Mouse (Mus musculus) right cerebral cortex, postnatal 10 days (tissue): ENCODE results near the gene 5730480H06Rik.

Experiments
- DNase-seq, 2 experiments: peaks; one replicate each; pipeline ENCODE4 v3.0.0; 2021; ENCODE audit warnings: low spot score in 2 of 2

The 5730480H06Rik gene

DNA sequence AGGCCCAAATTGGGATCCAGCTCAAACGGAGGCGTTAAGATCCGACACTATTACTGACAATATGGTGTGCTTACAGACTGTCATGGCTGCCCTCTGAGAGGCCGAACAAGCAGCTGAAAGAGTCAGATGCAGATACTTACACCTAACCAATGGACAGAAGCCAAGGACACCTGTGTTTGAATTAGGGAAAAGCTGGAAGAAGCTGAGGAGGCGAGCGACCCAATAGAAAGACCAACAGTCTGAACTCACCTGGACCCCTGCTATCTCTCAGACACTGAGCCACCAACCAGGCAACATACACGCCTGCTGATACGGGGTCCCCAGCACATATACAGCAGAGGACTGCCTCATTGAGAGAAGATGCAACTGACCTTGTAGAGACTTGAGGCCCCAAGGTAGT, at the start of gene 5730480H06Rik:
Gene 5730480H06Rik (plus strand): TSS at position 301 of the 400 bp plus-strand sequence.
- DNase-seq: no peak

DNA sequence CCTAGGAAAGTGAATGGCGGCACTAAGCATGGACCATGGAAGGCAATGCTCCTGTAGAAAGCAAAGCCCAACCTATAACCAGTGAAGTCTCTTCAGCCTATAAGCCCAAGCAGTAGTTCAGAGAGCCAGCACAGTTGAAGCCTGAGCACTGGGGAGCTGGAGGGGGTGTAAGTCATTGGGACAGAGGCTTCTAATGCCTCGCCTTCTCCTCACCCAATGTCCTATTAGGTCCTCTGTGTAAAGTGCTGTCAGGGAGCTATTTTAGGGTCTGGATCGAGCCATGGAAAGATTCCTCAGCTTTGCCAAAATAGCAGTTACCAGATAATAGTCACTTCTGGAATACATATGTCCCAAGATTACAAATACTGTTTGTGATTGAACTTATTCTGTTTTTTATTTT, 26.6 kb upstream of the 5730480H06Rik start:
- DNase-seq: no peak

DNA sequence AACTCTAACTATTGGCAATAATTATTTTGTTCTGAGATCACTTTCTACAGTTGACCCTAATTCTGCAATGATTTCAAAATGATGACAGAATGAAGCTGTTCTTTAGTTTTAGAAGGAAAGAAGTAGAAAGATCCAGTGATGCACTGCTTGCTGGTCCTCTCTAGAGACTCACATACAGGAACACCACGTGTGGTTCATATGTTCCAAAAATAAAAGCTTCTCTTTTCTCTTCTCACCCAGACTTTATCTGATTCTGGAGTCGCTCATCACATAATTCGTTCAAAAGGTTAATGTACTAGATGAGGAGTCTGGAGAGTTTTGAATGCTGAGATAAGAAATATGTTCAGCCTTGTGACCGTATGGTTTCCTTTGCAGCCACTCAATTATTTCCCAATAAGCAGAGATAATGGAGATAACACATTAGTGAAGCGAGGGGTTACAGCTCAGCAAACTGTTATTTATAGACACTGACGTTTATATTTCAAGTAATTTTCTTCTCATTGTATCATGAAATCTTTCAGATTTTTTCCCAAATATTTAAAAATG, 12.6 kb upstream of the 5730480H06Rik start:
- DNase-seq: no peak

DNA sequence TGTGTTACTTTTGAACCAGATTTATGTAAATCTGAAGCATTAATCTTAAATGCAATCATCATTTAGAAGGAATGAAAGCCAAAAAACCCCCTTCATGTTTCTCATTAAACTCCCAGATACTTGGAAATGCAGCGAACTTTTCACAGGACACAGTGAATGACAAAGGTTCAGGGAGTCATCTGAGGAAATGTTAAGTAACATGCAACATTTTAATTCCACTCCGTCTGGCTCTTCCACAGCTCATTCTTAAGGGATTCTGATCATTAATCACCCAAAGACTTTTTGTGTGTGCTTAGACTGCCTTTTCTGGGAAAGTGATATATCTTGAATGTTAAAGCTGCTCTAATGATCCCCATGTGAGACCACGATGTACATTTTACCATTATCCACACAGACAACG, 7.2 kb upstream of the 5730480H06Rik start:
- no peak for DNase-seq

DNA sequence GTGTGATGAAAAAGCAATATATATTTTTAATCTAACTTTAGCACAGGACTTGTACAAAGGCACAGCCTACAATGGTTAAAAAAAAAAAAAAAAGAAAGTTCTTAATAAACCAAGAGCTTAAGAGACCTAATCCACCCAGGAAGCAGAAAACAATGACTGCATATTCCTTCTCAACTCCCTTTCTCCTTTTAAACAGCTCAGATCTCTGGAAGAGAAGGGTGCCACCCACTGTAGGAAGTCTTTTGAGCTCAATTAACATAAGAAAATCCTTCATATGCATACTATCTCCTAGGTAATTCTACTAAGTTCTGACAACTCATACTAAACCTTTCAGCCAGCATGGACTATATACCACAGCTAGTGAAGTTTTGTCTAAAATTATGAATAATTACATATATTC, 1.5 kb upstream of the 5730480H06Rik start:
- DNase-seq: no peak

DNA sequence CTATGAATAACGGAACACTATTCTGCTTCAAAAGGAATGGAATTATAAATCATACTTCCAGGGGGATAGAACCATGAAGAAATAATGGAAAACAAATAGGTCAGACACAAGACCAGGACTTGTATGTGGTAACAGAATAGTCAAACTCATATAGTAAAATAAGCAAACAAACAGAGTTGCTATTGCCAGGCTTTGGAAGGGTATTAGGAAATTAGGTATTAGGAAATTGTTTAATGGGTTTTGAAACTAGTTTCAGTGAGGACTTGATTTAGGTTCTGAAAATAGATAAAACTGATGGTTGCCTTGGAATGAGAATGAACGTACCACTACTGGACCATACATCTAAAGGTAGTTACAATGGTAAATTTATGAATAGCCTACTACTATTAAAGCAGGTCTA, 2.0 kb downstream of the 5730480H06Rik start:
- DNase-seq: no peak

DNA sequence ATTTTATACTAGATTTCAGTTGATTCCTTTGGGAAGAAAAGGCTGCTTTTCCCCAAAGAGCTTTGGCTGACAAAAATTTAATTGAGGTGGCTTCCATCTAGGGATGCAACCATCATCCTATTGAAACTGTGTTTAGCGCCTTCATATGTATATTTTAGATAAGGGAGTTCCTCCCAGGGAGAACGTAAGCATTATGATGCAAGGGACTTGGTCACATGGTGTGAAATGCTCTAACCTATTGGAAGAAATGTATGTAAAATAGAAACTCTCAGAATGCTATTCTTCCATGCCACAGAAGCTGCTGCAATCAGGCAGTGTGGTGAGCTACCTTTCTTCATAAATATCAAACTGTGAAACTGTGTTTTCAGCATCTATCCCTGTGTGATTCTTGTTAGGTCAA, 3.1 kb downstream of the 5730480H06Rik start:
- no peak for DNase-seq

DNA sequence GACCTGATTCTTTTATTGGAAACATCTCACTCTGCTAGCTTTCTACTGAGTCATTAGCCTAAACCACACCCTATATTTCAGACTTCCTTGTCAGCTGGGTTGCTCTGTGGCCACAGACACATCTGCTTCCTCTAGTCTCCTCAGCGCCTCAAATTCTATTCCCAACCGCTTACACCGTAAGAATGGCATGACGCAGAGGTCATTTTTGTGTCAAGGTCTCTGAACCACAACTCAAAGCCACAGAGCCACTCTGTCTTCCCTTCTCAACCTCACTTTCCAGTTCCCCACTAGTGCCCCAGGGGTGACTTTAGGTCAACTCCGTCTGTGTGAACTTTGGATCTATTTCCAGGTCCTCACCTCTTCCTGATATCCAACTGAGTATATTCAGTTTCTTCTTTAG, 3.7 kb downstream of the 5730480H06Rik start:
- no peak for DNase-seq

DNA sequence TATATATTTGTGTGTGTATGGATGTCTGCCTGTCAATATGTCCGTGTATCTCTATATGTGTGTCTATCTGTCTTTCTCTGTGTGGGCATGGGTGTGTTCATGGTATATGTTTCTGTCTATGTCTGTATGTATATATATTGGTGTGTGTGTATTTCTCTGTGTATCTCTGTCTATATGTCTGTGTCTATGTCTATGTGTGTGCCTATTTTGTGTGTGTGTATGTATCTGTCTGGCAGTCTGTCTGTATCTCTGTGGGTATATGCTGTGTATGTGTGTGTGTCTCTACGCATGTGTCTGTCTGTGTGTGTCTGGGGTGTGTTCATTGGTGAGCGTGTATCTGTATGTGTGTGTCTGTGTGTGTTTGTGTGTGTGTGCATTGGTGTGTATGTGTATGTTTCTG, 5.7 kb downstream of the 5730480H06Rik start:
- no peak for DNase-seq

DNA sequence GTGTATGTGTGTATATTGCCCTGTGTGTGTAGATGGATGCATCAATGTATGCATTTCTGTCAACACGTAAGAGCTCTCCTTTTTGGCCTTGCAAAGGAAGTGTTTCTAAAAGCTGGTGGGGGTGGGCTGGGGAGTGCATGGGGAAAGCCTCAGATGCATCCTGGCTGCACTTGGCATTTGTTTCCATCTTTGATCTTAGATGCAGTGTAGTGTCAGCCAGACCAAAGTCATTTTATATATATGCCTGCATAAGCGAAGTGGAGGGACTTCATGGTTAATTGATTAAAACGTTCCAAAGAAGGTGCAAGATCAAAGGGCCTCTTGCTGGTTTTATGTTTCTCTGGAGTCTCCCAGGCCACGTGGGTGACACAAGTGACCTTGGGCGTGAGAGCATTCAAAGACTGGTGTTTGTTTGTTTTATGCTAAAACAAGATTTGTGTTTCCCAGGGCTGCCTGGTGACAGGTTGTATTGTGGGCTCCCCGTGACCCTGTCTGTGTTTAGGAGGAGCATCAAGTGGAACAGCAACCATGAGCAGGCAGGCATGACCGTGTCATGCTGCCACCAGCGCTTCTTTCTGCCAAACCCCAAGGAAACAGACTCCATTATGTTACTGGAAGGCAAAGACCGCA, 6.2 kb downstream of the 5730480H06Rik start:
- DNase-seq: no peak

DNA sequence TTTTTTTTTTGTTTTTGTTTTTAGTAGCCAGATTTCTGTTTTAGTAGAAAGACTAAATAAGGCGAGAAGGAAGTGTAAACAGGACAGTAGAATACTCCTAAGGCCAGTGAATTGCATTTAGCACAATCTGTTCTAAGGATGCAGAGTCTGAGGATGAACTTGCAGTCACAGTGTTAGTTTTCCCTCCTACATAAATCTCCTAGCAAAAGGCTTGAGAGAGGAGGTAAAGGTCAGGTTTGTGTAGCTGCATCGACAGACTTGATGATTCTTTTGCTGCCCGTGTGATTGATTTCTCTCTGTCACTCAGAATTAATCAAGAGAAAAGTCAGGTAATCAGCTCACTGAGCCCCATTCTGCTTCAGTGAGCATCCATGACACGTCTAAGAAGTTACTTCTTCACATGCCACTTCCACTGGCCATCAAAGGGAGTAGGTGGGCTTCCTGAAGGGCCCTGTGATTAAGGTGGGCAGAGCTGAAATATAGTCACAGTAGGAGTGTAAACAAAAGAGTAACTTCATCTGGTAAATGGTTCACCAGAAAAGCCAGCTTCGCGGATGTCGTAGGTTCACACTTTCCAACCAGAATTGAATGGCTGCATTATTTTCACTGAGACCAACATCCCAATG, 13.2 kb downstream of the 5730480H06Rik start:
- DNase-seq: no peak

DNA sequence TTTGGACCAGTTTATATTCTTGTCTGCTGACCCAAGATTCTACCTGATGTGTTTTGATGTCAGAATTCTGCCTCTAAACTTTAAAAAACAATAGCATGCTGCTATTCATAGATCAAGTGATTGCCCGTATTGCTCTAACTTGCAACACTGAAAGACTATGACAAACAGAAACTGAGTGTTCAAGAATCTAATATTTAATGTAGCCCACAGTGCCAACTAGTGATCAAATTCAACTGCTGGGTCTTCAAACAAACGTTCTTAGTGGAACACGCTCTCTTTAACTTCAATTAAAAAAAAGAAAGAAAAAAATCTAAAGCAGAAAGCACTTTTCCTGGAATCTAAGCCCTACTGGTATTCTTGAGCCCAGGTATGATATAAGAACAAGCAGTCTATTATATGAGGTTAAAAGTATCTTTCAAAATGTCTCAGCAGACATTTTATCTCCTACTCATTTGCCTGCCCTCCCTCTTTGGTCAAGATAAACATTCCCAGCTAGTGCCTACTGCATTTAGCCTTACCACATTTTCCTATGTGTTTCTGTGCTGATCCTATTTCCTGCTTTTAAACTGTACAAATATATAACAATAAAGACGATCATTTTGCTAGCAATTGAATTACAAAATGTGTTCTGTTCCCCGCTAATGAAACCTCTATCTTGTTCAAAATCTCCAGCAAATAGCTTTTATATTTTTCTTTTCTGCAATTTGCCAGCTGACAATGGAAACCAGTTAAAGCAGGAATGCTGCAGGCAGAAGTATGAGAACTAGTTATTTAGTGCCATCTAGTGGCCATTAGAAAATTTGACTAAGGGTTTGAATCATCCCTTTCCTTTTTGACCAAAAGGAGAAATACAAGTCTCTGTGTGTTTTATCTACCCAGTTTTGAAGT, 17.6 kb downstream of the 5730480H06Rik start:
- DNase-seq: no peak

DNA sequence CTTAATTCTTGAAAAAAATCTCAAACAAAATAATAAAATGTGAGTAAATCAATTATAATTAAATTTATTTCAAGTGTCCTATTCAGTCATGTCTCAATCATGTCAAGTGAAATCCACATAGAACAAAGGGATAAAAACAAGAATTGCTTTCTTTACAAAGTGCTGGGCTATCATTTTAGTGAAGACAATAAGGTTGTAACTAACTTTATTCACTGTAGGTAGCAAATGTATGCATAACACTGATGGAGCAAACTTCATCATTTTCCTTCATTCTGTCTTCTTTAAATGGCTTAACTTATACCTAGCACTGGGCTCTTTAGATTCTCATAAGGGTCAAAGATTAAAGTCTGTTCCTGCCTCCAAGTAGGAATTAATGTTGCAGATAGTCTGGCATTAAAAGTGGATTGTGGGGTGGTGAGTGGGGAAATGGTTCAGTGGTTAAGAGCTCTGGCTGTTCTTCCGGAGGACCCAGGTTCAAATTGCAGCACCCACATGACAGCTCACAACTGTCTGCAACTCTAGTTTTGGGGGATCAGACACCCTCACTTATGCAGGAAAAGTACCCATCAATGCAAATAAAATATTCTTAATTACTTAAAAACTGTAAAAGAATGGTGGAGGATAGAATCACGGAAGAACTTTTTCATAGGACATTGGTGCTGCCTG, 18.4 kb downstream of the 5730480H06Rik start:
- no peak for DNase-seq

DNA sequence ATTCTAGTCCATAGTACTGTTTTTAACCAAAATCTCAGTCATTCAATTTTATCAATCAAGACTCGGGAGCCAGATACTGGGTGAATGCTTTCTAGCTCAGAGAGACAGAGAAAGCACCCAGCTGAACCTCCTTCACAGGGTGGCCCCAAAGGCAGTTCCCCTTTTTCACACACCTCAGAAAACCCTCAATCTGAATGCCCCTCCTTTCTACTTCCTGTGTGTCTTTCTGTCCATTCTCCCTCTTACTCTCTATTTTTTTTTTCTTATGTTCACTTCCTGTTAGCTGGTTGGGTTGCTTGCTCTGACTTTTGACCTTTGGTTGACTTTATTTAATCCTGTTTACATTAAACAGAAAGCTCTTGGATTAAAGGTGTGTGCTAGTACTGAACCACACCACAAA, 21.6 kb downstream of the 5730480H06Rik start:
- DNase-seq: no peak

DNA sequence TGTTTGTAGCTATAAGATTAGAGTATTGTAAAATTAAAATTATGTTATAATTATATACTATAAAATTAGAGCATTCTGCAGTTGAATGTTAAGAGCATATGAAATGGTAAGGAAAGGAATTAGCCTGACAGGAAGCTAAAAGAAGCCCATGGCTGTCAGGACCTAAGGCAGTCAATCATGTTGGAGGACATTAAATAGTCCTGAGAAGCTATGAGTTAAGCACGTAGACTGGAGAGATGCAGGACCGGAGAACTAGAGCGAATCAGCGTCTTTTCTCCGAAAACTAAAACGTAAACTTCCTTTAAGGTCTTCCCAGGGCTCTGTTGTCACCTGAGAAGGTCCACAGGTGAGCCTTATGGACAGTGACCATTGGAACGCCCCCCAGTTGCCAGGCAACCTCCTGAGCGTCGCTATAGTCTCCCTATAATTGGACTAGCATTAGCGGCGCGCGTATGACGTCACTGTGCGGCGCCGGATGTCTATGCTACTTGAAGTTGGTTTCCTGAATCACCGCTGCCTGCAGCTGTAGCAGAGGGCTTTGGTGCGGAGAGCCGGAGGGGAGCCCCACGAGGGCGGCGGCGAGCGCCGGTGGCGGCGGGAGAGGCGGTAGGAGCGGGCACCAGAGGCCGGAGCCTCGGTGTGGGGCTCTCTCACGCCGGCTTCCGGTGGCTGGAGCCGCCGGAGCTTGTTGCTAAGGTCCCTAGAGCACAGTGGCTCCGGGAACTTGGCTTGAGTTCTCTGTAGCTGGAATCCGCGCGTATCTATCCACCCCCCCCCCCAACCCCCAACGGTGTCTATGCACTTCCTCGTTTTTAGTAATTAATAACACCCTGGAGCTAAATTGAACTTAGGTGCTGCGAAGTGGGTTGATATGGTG, 44.4 kb downstream of the 5730480H06Rik start:
- peak; percentile 96 to 97 for DNase-seq

DNA sequence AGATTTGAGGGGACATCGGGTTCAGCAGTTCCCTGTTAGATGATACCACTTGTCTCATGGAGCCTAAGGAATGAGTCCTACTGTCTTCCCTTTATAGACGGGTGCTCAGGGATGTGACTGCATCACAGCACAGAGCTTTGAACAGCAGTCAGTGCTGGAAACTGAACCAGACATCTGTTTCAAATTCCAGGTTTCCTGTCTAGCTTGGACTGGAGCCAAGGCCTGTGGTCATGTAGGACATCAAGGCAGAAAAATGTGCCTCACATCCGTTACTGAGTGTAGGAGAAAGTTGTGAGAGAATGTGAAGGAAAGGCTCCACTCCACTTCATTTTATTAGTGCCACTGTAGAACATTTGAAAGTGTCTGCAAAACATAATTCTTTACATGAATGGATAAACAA, 74.7 kb downstream of the 5730480H06Rik start:
- DNase-seq: no peak

DNA sequence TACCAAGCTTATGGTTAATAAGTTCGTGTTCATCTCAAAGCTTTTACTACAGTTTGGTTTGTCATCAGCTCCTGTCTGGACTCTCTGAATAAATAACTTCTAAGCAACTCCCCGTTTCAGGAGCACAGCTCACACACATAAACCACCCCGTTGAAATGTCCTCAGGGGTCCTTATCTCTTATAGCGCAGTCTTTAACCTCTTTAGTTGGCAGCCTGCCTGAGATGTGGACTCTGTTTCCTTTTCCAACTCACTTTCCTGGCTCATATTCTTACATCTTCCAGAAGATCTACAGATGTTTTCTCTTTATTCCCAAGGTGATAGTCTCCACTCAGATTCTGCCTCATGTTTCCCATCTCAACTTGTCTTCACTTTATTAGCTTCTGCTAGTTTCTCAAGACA, 80.5 kb downstream of the 5730480H06Rik start:
- DNase-seq: no peak

DNA sequence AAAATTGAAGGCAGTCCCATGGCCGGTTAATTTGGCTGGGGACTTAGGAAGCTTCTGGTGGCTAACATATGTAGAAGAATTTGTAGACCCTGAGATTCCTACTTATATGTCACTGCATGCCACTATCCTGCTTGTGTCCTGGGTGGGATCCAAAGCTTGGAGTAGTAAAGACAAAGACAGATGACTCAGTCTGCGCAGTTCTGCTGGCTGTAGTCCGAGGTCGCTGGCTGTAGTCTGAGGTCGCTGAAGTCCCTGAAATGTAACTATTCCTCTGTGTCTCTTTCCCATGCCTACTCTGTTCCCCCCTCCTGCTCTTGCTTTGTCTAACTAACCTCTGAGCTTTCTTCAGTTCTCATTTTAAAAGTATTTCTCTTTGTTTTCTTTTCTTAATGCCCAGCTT, 82.6 kb downstream of the 5730480H06Rik start:
- DNase-seq: no peak

DNA sequence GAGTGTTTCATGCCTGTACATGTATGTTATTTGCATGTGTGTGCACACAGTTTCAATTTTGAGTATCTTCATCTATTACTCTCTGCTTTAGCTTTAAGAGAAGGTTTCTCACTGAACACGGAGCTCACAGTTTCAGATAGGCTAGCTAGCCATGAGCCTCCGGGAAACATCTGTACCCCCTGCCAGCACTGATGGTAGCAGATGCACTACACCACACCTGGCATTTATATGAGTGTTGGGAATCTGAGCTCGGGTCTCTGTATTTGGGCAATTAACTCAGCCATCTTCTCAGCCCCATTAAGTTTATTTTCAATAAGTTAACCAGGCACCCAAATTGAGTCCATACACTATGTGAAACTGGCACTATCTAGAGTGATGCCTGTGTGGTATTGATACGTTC, 83.7 kb downstream of the 5730480H06Rik start:
- DNase-seq: no peak

DNA sequence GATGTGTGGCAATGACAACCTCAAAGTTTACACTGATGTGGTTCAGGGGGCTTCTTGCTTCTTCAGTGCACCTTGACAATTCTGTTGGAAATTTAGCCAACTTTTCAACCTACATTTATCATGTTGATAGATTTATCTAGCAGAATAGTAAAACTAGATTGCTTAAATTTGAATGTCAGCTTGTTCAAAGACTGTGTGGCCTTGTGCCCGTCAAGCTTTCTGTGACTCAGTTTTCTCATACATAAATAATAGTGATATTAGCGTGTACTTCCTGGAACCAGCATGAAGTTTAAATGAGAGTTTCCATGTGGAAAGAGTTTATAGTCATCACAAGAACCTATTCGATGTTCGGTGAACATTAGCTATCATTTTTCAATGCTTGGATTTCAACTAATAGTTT, 84.5 kb downstream of the 5730480H06Rik start:
- DNase-seq: no peak

DNA sequence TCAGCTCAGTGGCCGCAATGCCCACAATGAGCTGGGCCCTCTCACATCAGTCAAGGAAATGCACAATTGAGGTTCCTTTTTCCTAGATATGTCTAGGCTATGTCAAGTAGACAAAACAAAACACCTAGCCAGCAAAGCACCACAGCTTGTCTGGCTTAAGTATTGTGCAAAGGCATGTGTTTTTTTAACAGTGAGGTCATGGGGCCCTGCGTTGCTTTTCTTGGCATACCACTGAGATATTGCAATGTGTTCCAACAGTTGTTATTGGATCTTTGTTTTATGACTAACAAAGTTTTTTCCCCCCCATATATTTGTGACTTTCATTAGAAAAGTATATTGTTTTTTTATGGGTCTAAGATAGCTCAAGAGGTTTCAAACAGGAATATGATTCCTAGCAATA, 92.0 kb downstream of the 5730480H06Rik start:
- DNase-seq: no peak
